Mouse (Mus musculus) heart, embryonic 12.5 days (tissue): ENCODE measurements around the gene T. TPM values are rescaled to one million over a fixed set of nuclear protein-coding genes. Genes with fewer than 3 reads are reported as not detected.
"Not testable (repeated sequence)": the region's sequence is repeated elsewhere in the genome, so short reads cannot be mapped to it uniquely, and the experiment has no call there.

Source experiments
- ATAC-seq: fragments of 200-750 bp; cut with Nextera tagmentation; 2 replicates; pipeline ENCODE4 v1.8.0; 2017; ENCODE audit warnings: moderate TSS enrichment, moderate library complexity; ENCODE audit not compliant: insufficient number of reproducible peaks, low FRiP score
- H3K27ac ChIP-seq: fragments of 300-500 bp; sonication (generic); 2 replicates; pipeline ENCODE4 v1.5.1; 2016; ENCODE audit warnings: mild to moderate bottlenecking, moderate library complexity; ENCODE audit not compliant: poor library complexity, severe bottlenecking
- H3K27me3 ChIP-seq: fragments of 300-500 bp; sonication (generic); replicated peaks from 2 replicates; pipeline ENCODE4 v1.6.1; 2016; ENCODE audit warnings: mild to moderate bottlenecking, moderate library complexity
- H3K36me3 ChIP-seq: fragments of 300-500 bp; sonication (generic); 2 replicates; pipeline ENCODE4 v1.6.1; 2016; ENCODE audit warnings: mild to moderate bottlenecking, moderate library complexity
- H3K4me1 ChIP-seq: fragments of 300-500 bp; sonication (generic); replicated peaks from 2 replicates; pipeline ENCODE4 v1.6.1; 2016; ENCODE audit warnings: mild to moderate bottlenecking
- H3K4me2 ChIP-seq: fragments of 300-500 bp; sonication (generic); 2 replicates; pipeline ENCODE4 v1.6.1; 2016; ENCODE audit warnings: mild to moderate bottlenecking, moderate library complexity
- H3K4me3 ChIP-seq: fragments of 300-500 bp; sonication (generic); 2 replicates; pipeline ENCODE4 v1.5.1; 2016; ENCODE audit warnings: mild to moderate bottlenecking
- H3K9ac ChIP-seq: fragments of 300-500 bp; sonication (generic); 2 replicates; pipeline ENCODE4 v1.6.1; 2016; ENCODE audit warnings: mild to moderate bottlenecking, moderate library complexity
- H3K9me3 ChIP-seq: fragments of 300-500 bp; sonication (generic); replicated peaks from 2 replicates; pipeline ENCODE4 v1.6.1; 2016; ENCODE audit warnings: mild to moderate bottlenecking, moderate library complexity
- WGBS: fragments of 180-500 bp; shearing (Covaris S2); methylation state at CpG from one replicate; pipeline ENCODE4 v1.1.7; 2016; 5-methylcytosine and 5-hydroxymethylcytosine counted together
- polyA plus RNA-seq: library from polyadenylated mRNA; unstranded; fragments of >200 nt; fragmentation: Nextera tagmentation; extraction: Ambion mirVana; gene quantifications from 2 replicates; pipeline ENCODE4 v1.2.1, GENCODE M21; 2016

The T gene
- 0.24 and 0.46 TPM in 2 replicates for polyA plus RNA-seq

DNA sequence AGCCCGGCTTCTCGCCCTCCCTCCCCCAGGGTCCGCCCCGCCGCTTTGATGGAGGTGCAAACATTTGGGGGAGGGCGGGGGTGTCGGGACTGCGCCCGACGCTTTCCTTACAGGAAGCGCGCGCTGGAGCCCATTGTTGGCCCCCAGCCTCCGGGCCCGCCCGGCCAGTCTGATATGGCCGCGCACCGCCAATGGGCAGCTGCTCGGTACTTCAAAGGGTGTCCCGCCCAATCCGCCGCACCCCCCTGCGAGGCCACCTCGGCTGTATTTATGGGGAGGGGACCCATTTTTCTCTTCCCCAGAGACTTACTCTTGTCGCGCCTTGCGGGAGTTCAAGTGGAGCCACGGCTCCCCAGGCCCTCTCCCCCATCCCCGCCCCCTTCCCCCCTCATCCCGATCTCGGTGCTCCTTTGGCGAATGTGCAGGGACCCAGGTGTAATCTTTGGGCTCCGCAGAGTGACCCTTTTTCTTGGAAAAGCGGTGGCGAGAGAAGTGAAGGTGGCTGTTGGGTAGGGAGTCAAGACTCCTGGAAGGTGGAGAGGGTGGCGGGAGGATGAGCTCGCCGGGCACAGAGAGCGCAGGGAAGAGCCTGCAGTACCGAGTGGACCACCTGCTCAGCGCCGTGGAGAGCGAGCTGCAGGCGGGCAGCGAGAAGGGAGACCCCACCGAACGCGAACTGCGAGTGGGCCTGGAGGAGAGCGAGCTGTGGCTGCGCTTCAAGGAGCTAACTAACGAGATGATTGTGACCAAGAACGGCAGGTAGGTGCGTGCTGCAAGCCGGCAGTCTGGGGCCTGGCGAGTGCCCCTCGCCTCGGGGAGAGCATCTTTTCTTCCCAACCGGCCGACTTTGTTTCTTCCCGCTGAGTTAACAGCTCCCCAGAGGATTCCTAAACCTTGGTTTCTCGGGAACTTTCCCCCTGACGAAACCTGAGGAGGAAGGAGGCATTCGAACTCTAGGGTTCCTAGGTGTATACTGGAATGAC, at the start of gene T:
TSS of gene T (plus strand) at position 446 of the 983 bp plus-strand sequence.
- Histone ChIP-seq H3K27ac (no peak within 1 kb of the TSS), H3K9me3 (no peaks in the 10 kb centered on the region), H3K4me2 (peak within 1 kb of the TSS; percentile 62), H3K36me3 (no peaks in the 10 kb centered on the region), H3K27me3 (peaks cover 97% of the 10 kb centered on the region), H3K4me1 (peaks cover 21% of the 10 kb centered on the region), H3K9ac (no peak within 1 kb of the TSS), H3K4me3 (peak within 1 kb of the TSS; percentile 31)
- ATAC-seq, result no peak
- under 1% methylated on average over 65 of the region's 65 CpGs for WGBS

DNA sequence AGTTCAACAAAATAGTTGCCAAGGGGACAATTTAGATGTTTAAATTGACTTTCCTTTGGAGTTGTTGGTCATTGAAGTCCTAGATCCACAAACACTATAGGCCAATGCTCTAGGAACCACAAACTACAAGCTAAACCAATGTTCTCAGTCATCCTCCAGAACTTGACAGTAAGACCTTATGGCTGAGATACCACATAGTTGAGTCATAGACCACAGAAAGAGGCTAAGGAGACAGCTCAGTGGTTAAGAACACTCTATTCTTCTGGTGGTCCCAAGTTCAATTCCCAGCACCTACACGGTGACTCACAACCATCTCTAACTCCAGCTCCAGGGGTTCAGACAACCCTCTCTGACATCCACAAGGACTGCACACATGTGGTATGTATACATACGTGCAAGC, 48.8 kb upstream of the T start:
- no peaks in the 10 kb centered on the region for H3K36me3 ChIP-seq
- H3K4me2 ChIP-seq, result no peak overlapping the region
- no peaks in the 10 kb centered on the region; the same call in 1 of the 2 replicates for H3K9me3 ChIP-seq
- ATAC-seq, result no peak
- 82% methylated on average over 2 of the region's 2 CpGs for WGBS
- H3K4me1 ChIP-seq, result peaks cover 6% of the 10 kb centered on the region
- no peak overlapping the region for H3K9ac ChIP-seq
- H3K27ac ChIP-seq, result no peak overlapping the region
- H3K4me3 ChIP-seq, result no peak overlapping the region
- H3K27me3 ChIP-seq, result peaks cover 36% of the 10 kb centered on the region

DNA sequence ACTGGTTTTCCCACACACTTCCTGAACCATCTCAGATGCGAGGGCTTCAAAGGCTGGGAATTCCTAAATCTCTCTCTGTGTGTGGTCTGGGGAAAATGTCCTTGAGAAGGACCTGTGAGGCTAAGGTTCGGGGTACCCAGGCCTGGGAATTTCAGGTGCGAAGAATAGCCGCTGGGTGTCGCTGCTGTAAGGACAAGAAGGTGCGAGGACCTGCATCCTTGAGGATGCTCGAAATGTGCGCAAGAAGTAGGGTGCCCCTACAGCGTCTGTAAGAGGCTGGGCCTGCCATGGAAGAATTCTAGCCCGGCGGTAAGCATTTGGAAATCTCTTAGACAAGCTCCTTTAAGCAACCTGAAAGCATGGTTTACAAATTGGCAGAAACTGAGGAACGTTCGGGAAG, 45.8 kb upstream of the T start:
- no peaks in the 10 kb centered on the region for H3K9me3 ChIP-seq
- WGBS, result 1% methylated on average over 13 of the region's 13 CpGs
- ATAC-seq, result no peak

GRCm38 (mm10) chr17:8388990-8389789, 45.0 kb upstream of the T start:
- WGBS, result 2% methylated on average over 28 of the region's 28 CpGs
- Histone ChIP-seq H3K27me3 (peaks cover 57% of the 10 kb centered on the region), H3K4me2 (peak overlapping the region; percentile 47), H3K9me3 (no peaks in the 10 kb centered on the region), H3K27ac (no peak overlapping the region), H3K9ac (no peak overlapping the region), H3K4me3 (peak overlapping the region; percentile 18), H3K36me3 (no peaks in the 10 kb centered on the region), H3K4me1 (peaks cover 6% of the 10 kb centered on the region)
- ATAC-seq, result no peak

More for the DNA sequence above, 45.8 kb upstream of the T start:
- Histone ChIP-seq H3K27ac (no peak overlapping the region), H3K4me1 (peaks cover 6% of the 10 kb centered on the region), H3K4me3 (peak overlapping the region; percentile 18; the same call in 1 of the 2 replicates), H3K9ac (no peak overlapping the region), H3K36me3 (no peaks in the 10 kb centered on the region), H3K4me2 (no peak overlapping the region), H3K27me3 (peaks cover 57% of the 10 kb centered on the region)

GRCm38 (mm10) chr17:8389790-8390095, 44.5 kb upstream of the T start:
- H3K9me3 ChIP-seq, result no peaks in the 10 kb centered on the region
- H3K4me1 ChIP-seq, result peaks cover 6% of the 10 kb centered on the region
- H3K27ac ChIP-seq, result no peak overlapping the region
- 3% methylated on average over 10 of the region's 10 CpGs for WGBS
- ATAC-seq, result no peak
- H3K36me3 ChIP-seq, result no peaks in the 10 kb centered on the region
- H3K4me2 ChIP-seq, result peak overlapping the region; percentile 47
- no peak overlapping the region for H3K9ac ChIP-seq
- peaks cover 57% of the 10 kb centered on the region for H3K27me3 ChIP-seq
- H3K4me3 ChIP-seq, result peak overlapping the region; percentile 18; the same call in 1 of the 2 replicates

DNA sequence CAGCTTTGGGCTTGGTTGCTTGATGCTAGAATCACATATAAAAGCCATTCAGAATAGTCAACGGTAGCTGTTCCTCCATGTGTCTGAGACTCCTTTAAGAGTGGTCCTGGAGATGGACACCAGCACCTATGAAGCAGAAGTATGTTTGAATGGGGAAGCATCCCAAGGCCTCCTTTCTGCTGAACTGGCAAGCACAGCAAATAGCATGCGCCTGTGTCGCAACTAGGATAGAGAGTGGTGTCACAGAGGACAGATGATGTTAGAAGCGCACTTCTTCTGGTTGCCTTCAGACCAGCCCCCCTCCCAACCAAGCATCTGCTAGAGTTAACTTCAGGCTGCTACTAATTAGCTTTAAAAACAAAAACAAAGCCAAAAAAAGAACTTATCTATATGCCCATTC, 43.7 kb upstream of the T start:
- Histone ChIP-seq H3K4me2 (no peak overlapping the region), H3K27ac (no peak overlapping the region), H3K4me3 (no peak overlapping the region), H3K27me3 (peaks cover 57% of the 10 kb centered on the region), H3K9me3 (no peaks in the 10 kb centered on the region), H3K4me1 (peaks cover 6% of the 10 kb centered on the region), H3K9ac (no peak overlapping the region), H3K36me3 (no peaks in the 10 kb centered on the region)
- ATAC-seq, result no peak
- WGBS, result 43% methylated on average over 4 of the region's 4 CpGs

DNA sequence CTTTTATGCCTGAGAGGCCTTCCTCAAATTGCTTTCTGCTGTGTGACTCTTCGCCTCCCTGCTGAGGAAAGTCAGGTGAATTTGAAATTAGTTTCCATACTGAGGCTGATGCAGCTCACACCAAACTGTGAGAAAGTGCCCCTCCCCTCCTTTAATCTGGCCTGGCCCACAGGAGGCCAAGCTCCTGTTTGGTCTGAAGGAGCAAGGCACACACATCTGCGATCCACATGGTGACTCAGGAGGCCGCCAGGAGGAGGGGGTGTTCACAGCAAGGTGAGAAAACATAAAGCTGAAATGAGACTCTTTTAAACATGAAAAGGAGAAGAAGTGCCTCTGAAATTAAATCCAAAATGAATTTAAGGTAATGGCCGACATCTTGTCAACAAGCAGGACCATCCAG, 37.9 kb upstream of the T start:
- WGBS, result 56% methylated on average over 4 of the region's 4 CpGs

GRCm38 (mm10) chr17:8397946-8398345, 36.3 kb upstream of the T start:
- WGBS, result 60% methylated on average over 2 of the region's 2 CpGs
- no peak overlapping the region for H3K4me2 ChIP-seq

More for the DNA sequence above, 37.9 kb upstream of the T start:
- Histone ChIP-seq H3K9ac (no peak overlapping the region), H3K4me1 (no peaks in the 10 kb centered on the region; the same call in 1 of the 2 replicates), H3K9me3 (no peaks in the 10 kb centered on the region), H3K27me3 (peaks cover 30% of the 10 kb centered on the region), H3K4me3 (no peak overlapping the region), H3K36me3 (no peaks in the 10 kb centered on the region), H3K27ac (no peak overlapping the region), H3K4me2 (no peak overlapping the region)
- ATAC-seq, result no peak

DNA sequence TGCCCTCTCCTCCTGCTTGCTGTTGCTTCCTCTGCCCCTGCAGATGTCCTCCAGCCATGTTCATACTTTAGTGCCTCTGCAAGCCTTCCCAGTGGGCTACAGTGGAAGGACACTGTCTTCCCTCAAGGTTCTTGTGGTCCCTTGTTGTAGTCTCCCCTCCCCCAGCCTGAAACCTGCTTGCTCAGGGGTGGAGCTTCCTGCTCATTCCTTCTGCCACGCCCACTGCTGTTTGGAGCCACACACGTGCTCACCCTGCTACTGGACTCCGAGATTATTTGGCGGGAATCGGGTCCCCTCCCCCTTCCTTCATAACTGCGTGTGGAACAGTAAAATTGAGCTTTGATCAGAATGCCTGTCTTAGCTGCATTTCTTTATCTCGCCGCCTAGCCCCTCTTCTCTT, 30.3 kb upstream of the T start:
- H3K4me3 ChIP-seq, H3K9ac ChIP-seq, H3K4me2 ChIP-seq, H3K27ac ChIP-seq, H3K9me3 ChIP-seq, H3K4me1 ChIP-seq, ATAC-seq, H3K36me3 ChIP-seq: not testable (repeated sequence)
- H3K27me3 ChIP-seq, result peaks cover 14% of the 10 kb centered on the region; the same call in 1 of the 2 replicates
- 49% methylated on average over 8 of the region's 8 CpGs for WGBS

More at GRCm38 (mm10) chr17:8397946-8398345, 36.3 kb upstream of the T start:
- no peak for ATAC-seq
- H3K9ac ChIP-seq, result no peak overlapping the region
- no peak overlapping the region for H3K4me3 ChIP-seq
- H3K36me3 ChIP-seq, result no peaks in the 10 kb centered on the region
- no peaks in the 10 kb centered on the region for H3K9me3 ChIP-seq
- H3K27ac ChIP-seq, result no peak overlapping the region
- H3K4me1 ChIP-seq, result no peaks in the 10 kb centered on the region; the same call in 1 of the 2 replicates
- H3K27me3 ChIP-seq, result peaks cover 17% of the 10 kb centered on the region

- WGBS, result 36% methylated on average over 6 of the region's 6 CpGs
- Histone ChIP-seq H3K9ac (no peak overlapping the region), H3K27me3 (peaks cover 13% of the 10 kb centered on the region; the same call in 1 of the 2 replicates), H3K36me3 (no peaks in the 10 kb centered on the region), H3K9me3 (no peaks in the 10 kb centered on the region), H3K4me1 (peaks cover 10% of the 10 kb centered on the region), H3K4me2 (no peak overlapping the region), H3K27ac (no peak overlapping the region), H3K4me3 (no peak overlapping the region)
- ATAC-seq, result no peak
These were observed 27.9 kb upstream of the T start for GRCm38 (mm10) chr17:8406285-8406684.

DNA sequence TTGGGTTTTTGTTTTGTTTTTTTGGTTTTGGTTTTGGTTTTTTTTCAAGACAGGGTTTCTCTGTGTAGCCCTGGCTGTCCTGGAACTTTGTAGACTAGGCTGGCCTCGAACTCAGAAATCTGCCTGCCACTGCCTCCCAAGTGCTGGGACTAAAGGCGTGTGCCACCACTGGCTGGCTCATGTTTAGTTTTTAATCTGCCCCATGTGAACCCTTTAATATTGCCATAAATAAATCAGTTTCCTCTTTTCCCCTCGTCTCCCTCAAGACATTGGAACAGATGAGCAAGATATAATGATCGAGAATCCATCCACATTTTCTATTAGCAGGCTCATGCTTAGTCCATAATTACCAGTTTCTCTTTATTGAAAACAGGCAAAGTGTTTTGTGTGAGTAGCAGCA, 26.2 kb upstream of the T start:
- 77% methylated on average over 4 of the region's 4 CpGs for WGBS
- H3K36me3 ChIP-seq, H3K9me3 ChIP-seq, ATAC-seq, H3K4me1 ChIP-seq, H3K27ac ChIP-seq, H3K4me2 ChIP-seq, H3K9ac ChIP-seq, H3K4me3 ChIP-seq: not testable (repeated sequence)
- H3K27me3 ChIP-seq, result peaks cover 28% of the 10 kb centered on the region
